Mouse (Mus musculus) kidney, embryonic 15.5 days (tissue): ENCODE data around the gene Ipo9. TPM values are rescaled to one million over a fixed set of nuclear protein-coding genes. Genes with fewer than 3 reads are reported as not detected.

Experiments
- microRNA-seq: library from miRNA; unstranded; fragments of <30 nt; microRNA quantifications from one replicate; pipeline ENCODE4, GENCODE M21; 2016
- polyA plus RNA-seq: library from polyadenylated mRNA; unstranded; fragments of >200 nt; fragmentation: Nextera tagmentation; extraction: Ambion mirVana; gene quantifications from 2 replicates; pipeline ENCODE4 v1.2.1, GENCODE M21; 2015

Gene Ipo9
- polyA plus RNA-seq, 1 experiment from 2014 or later = 140 TPM

Small RNAs within 50 kb of the gene (microRNA-seq; reads per million reads assigned to microRNA genes)
- not detected for gene Mir1231

Other genes starting within 250 kb of the Ipo9 start
- gene Elf3, start 171.9 kb downstream of the Ipo9 start, polyA plus RNA-seq = 25.8 and 30.7 TPM in 2 replicates
- 88.0 and 93.4 TPM in 2 replicates for gene Rnpep, start 146.4 kb downstream of the Ipo9 start, polyA plus RNA-seq
- gene Timm17a, start 116.7 kb downstream of the Ipo9 start, polyA plus RNA-seq = 210 and 234 TPM in 2 replicates
- gene Lmod1, start 105.7 kb downstream of the Ipo9 start, polyA plus RNA-seq = 0.95 and 3.4 TPM in 2 replicates
- 43.5 and 48.3 TPM in 2 replicates for gene Shisa4, start 55.3 kb downstream of the Ipo9 start, polyA plus RNA-seq
- gene Nav1, start 176.8 kb upstream of the Ipo9 start, polyA plus RNA-seq = 16.4 and 16.6 TPM in 2 replicates